Mouse (Mus musculus): ENCODE measurements at regions not wholly inside any gene's neighbourhood (a gene's known extent, or its start where the extent isn't known, plus 50 kb on each side); places are given as distances from the start of the nearest gene placed in this dataset.

- no peaks in the 10 kb centered on the region for H3K36me3 ChIP-seq (ENCODE audit: control insufficient read depth, insufficient read depth, low read length)
- no peak overlapping the region for H3K9ac ChIP-seq (ENCODE audit: low read depth, low read length)
- no peaks in the 10 kb centered on the region for H3K9me3 ChIP-seq (replicated peaks; ENCODE audit: control insufficient read depth, low read length)
- 50% methylated on average over 2 of the region's 2 CpGs for WGBS (ENCODE audit: insufficient replicate concordance)
- H3K4me1 ChIP-seq (ENCODE audit: control insufficient read depth, insufficient read depth, low read length), result 0 out of 2 replicates have a peak, but pooled peaks cover 7% of the 10 kb centered on the region
- ATAC-seq (replicated peaks; ENCODE audit: insufficient number of reproducible peaks, low FRiP score, low TSS enrichment), result no peak
- no peak overlapping the region for H3K4me3 ChIP-seq (ENCODE audit: low read depth, low read length)
- 0 out of 2 replicates have a peak, but pooled peaks cover 2% of the 10 kb centered on the region for H3K27me3 ChIP-seq (ENCODE audit: control insufficient read depth, insufficient read depth, low read length)
- H3K27ac ChIP-seq (ENCODE audit: low read depth, low read length), result no peak overlapping the region
- no peak overlapping the region for H3K4me2 ChIP-seq
These were observed 163.2 kb upstream of the 1700066M21Rik start for GRCm38 (mm10) chr1:57214266-57214665.

GRCm38 (mm10) chr1:57217656-57218055, 159.8 kb upstream of the 1700066M21Rik start:
- Histone ChIP-seq H3K36me3 (ENCODE audit: control insufficient read depth, insufficient read depth, low read length) (no peaks in the 10 kb centered on the region), H3K4me3 (ENCODE audit: low read depth, low read length) (no peak overlapping the region), H3K4me2 (no peak overlapping the region), H3K27ac (ENCODE audit: low read depth, low read length) (no peak overlapping the region), H3K9ac (ENCODE audit: low read depth, low read length) (no peak overlapping the region), H3K27me3 (ENCODE audit: control insufficient read depth, insufficient read depth, low read length) (no peaks in the 10 kb centered on the region), H3K9me3 (replicated peaks; ENCODE audit: control insufficient read depth, low read length) (no peaks in the 10 kb centered on the region), H3K4me1 (ENCODE audit: control insufficient read depth, insufficient read depth, low read length) (0 out of 2 replicates have a peak, but pooled peaks cover 3% of the 10 kb centered on the region)
- 84% methylated on average over 8 of the region's 8 CpGs for WGBS (ENCODE audit: insufficient replicate concordance)
- no peak for ATAC-seq (replicated peaks; ENCODE audit: insufficient number of reproducible peaks, low FRiP score, low TSS enrichment)

- Histone ChIP-seq H3K27ac (ENCODE audit: low read depth, low read length) (no peak overlapping the region), H3K9ac (ENCODE audit: low read depth, low read length) (no peak overlapping the region), H3K27me3 (ENCODE audit: control insufficient read depth, insufficient read depth, low read length) (no peaks in the 10 kb centered on the region), H3K9me3 (replicated peaks; ENCODE audit: control insufficient read depth, low read length) (no peaks in the 10 kb centered on the region), H3K4me2 (no peak overlapping the region), H3K4me3 (ENCODE audit: low read depth, low read length) (no peak overlapping the region), H3K36me3 (ENCODE audit: control insufficient read depth, insufficient read depth, low read length) (no peaks in the 10 kb centered on the region), H3K4me1 (ENCODE audit: control insufficient read depth, insufficient read depth, low read length) (0 out of 2 replicates have a peak, but pooled peaks cover 3% of the 10 kb centered on the region)
- WGBS (ENCODE audit: insufficient replicate concordance), result 68% methylated on average over 2 of the region's 2 CpGs
- no peak for ATAC-seq (replicated peaks; ENCODE audit: insufficient number of reproducible peaks, low FRiP score, low TSS enrichment)
These were observed 159.3 kb upstream of the 1700066M21Rik start for GRCm38 (mm10) chr1:57218127-57218526.

GRCm38 (mm10) chr1:57218616-57219015, 158.8 kb upstream of the 1700066M21Rik start:
- ATAC-seq (replicated peaks; ENCODE audit: insufficient number of reproducible peaks, low FRiP score, low TSS enrichment), result no peak
- WGBS (ENCODE audit: insufficient replicate concordance), result 57% methylated on average over 3 of the region's 3 CpGs
- Histone ChIP-seq H3K9ac (ENCODE audit: low read depth, low read length) (no peak overlapping the region), H3K27me3 (ENCODE audit: control insufficient read depth, insufficient read depth, low read length) (no peaks in the 10 kb centered on the region), H3K27ac (ENCODE audit: low read depth, low read length) (no peak overlapping the region), H3K4me2 (no peak overlapping the region), H3K4me3 (ENCODE audit: low read depth, low read length) (no peak overlapping the region), H3K36me3 (ENCODE audit: control insufficient read depth, insufficient read depth, low read length) (no peaks in the 10 kb centered on the region), H3K4me1 (ENCODE audit: control insufficient read depth, insufficient read depth, low read length) (0 out of 2 replicates have a peak, but pooled peaks cover 3% of the 10 kb centered on the region), H3K9me3 (replicated peaks; ENCODE audit: control insufficient read depth, low read length) (no peaks in the 10 kb centered on the region)

GRCm38 (mm10) chr1:57224425-57225104, 152.9 kb upstream of the 1700066M21Rik start:
- ATAC-seq (replicated peaks; ENCODE audit: insufficient number of reproducible peaks, low FRiP score, low TSS enrichment), result no peak
- Histone ChIP-seq H3K9me3 (replicated peaks; ENCODE audit: control insufficient read depth, low read length) (no peaks in the 10 kb centered on the region), H3K4me3 (ENCODE audit: low read depth, low read length) (no peak overlapping the region), H3K9ac (ENCODE audit: low read depth, low read length) (no peak overlapping the region), H3K27me3 (ENCODE audit: control insufficient read depth, insufficient read depth, low read length) (no peaks in the 10 kb centered on the region), H3K36me3 (ENCODE audit: control insufficient read depth, insufficient read depth, low read length) (no peaks in the 10 kb centered on the region), H3K4me2 (no peak overlapping the region), H3K4me1 (ENCODE audit: control insufficient read depth, insufficient read depth, low read length) (no peaks in the 10 kb centered on the region), H3K27ac (ENCODE audit: low read depth, low read length) (no peak overlapping the region)
- 81% methylated on average over 10 of the region's 10 CpGs for WGBS (ENCODE audit: insufficient replicate concordance)

GRCm38 (mm10) chr1:57243607-57244408, 133.6 kb upstream of the 1700066M21Rik start:
- no peaks in the 10 kb centered on the region for H3K36me3 ChIP-seq (ENCODE audit: control insufficient read depth, insufficient read depth, low read length)
- no peaks in the 10 kb centered on the region for H3K4me1 ChIP-seq (ENCODE audit: control insufficient read depth, insufficient read depth, low read length)
- no peaks in the 10 kb centered on the region for H3K27me3 ChIP-seq (ENCODE audit: control insufficient read depth, insufficient read depth, low read length)
- 76% methylated on average over 6 of the region's 6 CpGs for WGBS (ENCODE audit: insufficient replicate concordance)
- no peak overlapping the region for H3K4me2 ChIP-seq
- no peak overlapping the region for H3K27ac ChIP-seq (ENCODE audit: low read depth, low read length)
- H3K4me3 ChIP-seq (ENCODE audit: low read depth, low read length), result no peak overlapping the region
- H3K9ac ChIP-seq (ENCODE audit: low read depth, low read length), result no peak overlapping the region
- ATAC-seq (replicated peaks; ENCODE audit: insufficient number of reproducible peaks, low FRiP score, low TSS enrichment), result no peak
- H3K9me3 ChIP-seq (replicated peaks; ENCODE audit: control insufficient read depth, low read length), result no peaks in the 10 kb centered on the region

GRCm38 (mm10) chr1:57259626-57260025, 117.8 kb upstream of the 1700066M21Rik start:
- no peak overlapping the region for H3K27ac ChIP-seq (ENCODE audit: low read depth, low read length)
- H3K4me2 ChIP-seq, result no peak overlapping the region
- no peaks in the 10 kb centered on the region for H3K36me3 ChIP-seq (ENCODE audit: control insufficient read depth, insufficient read depth, low read length)
- H3K4me1 ChIP-seq (ENCODE audit: control insufficient read depth, insufficient read depth, low read length), result no peaks in the 10 kb centered on the region
- ATAC-seq (replicated peaks; ENCODE audit: insufficient number of reproducible peaks, low FRiP score, low TSS enrichment), result no peak
- H3K9me3 ChIP-seq (replicated peaks; ENCODE audit: control insufficient read depth, low read length), result no peaks in the 10 kb centered on the region
- H3K9ac ChIP-seq (ENCODE audit: low read depth, low read length), result no peak overlapping the region
- WGBS (ENCODE audit: insufficient replicate concordance), result 78% methylated on average over 7 of the region's 7 CpGs
- no peak overlapping the region for H3K4me3 ChIP-seq (ENCODE audit: low read depth, low read length)
- H3K27me3 ChIP-seq (ENCODE audit: control insufficient read depth, insufficient read depth, low read length), result no peaks in the 10 kb centered on the region

- Histone ChIP-seq H3K27me3 (ENCODE audit: control insufficient read depth, insufficient read depth, low read length) (no peaks in the 10 kb centered on the region), H3K9ac (ENCODE audit: low read depth, low read length) (no peak overlapping the region), H3K27ac (ENCODE audit: low read depth, low read length) (no peak overlapping the region), H3K36me3 (ENCODE audit: control insufficient read depth, insufficient read depth, low read length) (no peaks in the 10 kb centered on the region), H3K9me3 (replicated peaks; ENCODE audit: control insufficient read depth, low read length) (no peaks in the 10 kb centered on the region), H3K4me3 (ENCODE audit: low read depth, low read length) (no peak overlapping the region), H3K4me1 (ENCODE audit: control insufficient read depth, insufficient read depth, low read length) (no peaks in the 10 kb centered on the region), H3K4me2 (no peak overlapping the region)
- 49% methylated on average over 12 of the region's 12 CpGs for WGBS (ENCODE audit: insufficient replicate concordance)
- ATAC-seq (replicated peaks; ENCODE audit: insufficient number of reproducible peaks, low FRiP score, low TSS enrichment), result no peak
These were observed 112.2 kb upstream of the 1700066M21Rik start for GRCm38 (mm10) chr1:57265012-57265760.

All from heart, embryonic 11.5 days (tissue).